Mouse (Mus musculus) ES-E14 (cell line): ENCODE results near the gene Rcvrn.

Experiments
- CHD2 ChIP-seq: IDR thresholded peaks from 2 replicates; pipeline ENCODE4 v1.6.1; 2014; ENCODE audit warnings: mild to moderate bottlenecking, low read depth, low read length, inconsistent platforms
- HCFC1 ChIP-seq: IDR thresholded peaks from 2 replicates; pipeline ENCODE4 v1.6.1; 2012; ENCODE audit warnings: low read length, inconsistent platforms, borderline replicate concordance; ENCODE audit not compliant: insufficient read depth
- MAFK ChIP-seq: IDR thresholded peaks from 2 replicates; pipeline ENCODE4 v1.6.1; 2014; ENCODE audit warnings: mild to moderate bottlenecking, low read depth, low read length, inconsistent platforms; ENCODE audit not compliant: insufficient read depth
- ZC3H11A ChIP-seq: IDR thresholded peaks from 2 replicates; pipeline ENCODE4 v1.6.1; 2012; ENCODE audit warnings: low read depth, mild to moderate bottlenecking, inconsistent platforms, low read length, borderline replicate concordance
- ZNF384 ChIP-seq: IDR thresholded peaks from 2 replicates; pipeline ENCODE4 v1.6.1; 2012; ENCODE audit warnings: low read depth, low read length, inconsistent platforms

DNA sequence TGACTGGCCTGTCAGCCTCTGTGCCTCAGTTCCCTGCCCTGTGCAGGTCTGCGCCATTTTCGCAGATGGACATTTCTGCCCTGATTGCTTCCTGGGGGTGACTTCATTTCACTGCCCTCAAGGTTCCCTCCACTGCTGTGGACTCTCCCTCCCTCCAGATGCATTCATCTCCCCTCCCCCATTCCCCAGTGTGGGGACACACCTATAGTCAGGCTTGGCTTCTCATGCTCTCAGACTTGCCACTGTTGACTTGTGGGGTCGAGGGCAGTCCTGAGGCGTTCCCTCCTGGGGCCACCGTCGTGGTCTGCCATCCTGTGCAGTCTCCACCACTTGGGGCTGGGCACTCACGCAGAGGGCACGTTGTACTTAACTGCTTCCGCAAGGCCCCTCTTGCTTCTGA lies 38.3 kb upstream of the Rcvrn start:
- TF ChIP-seq HCFC1 (no peak), CHD2 (no peak), MAFK (no peak), ZNF384 (no peak), ZC3H11A (no peak)
